Comparison of ENCODE assay signal across 7 mouse cellular contexts in genomic region chr10:81432868-81433262, GRCm38 (mm10). TPM values are rescaled to one million over a fixed set of nuclear protein-coding genes. Genes with fewer than 3 reads are reported as not detected.
A peak's percentile ranks its signal among the peaks of the same experiment; 100 is the strongest.
DNase-seq lines count a peak whose midpoint lies in the region; ATAC-seq lines count a peak whose summit lies in the region.

No protein-coding gene starts in this region.

- peak; percentile 93 for DNase-seq in adrenal gland, adult 8-10 months
- DNase-seq in embryo, embryonic 11 days: peak; percentile 94
- peak; percentile 84 to 91 for DNase-seq in gastrocnemius, postnatal 36 days
- DNase-seq in left cerebral cortex, postnatal 25 days (ENCODE audit: low spot score in 2 of 2): peak; percentile 93 to 99
- DNase-seq in mesoderm, embryonic 11.5 days (ENCODE audit: low read depth, low spot score): peak; percentile 90
- DNase-seq in right cerebral cortex, postnatal 4 days: peak; percentile 84

- peak overlapping the region; percentile 35 for H3K9ac ChIP-seq in intestine, embryonic 15.5 days

- peak overlapping the region; percentile 61 for H3K4me2 ChIP-seq in intestine, embryonic 15.5 days (replicated peaks)

- peak overlapping the region; percentile 27 for H3K4me3 ChIP-seq in intestine, embryonic 15.5 days (replicated peaks)

- peaks cover 39% of the 10 kb centered on the region for H3K4me1 ChIP-seq in intestine, embryonic 15.5 days (replicated peaks)

- no peaks in the 10 kb centered on the region for H3K36me3 ChIP-seq in intestine, embryonic 15.5 days

- peak; percentile 83 for ATAC-seq in intestine, embryonic 15.5 days

- intact Hi-C loops in gastrocnemius, postnatal 36 days (cut with DNase I): no loop called here
- intact Hi-C loops in left cerebral cortex, postnatal 25 days (cut with DNase I): no loop called here

- H3K27ac ChIP-seq in intestine, embryonic 15.5 days: no peak overlapping the region

- 0 out of 2 replicates have a peak, but pooled peaks cover 7% of the 10 kb centered on the region for H3K27me3 ChIP-seq in intestine, embryonic 15.5 days (replicated peaks)

- WGBS in intestine, embryonic 15.5 days: 3% methylated on average over 17 of the region's 17 CpGs

- no peaks in the 10 kb centered on the region for H3K9me3 ChIP-seq in intestine, embryonic 15.5 days

RNA-seq across cellular contexts. Expression of gene Nfic, which starts 22.6 kb away (rescaled TPM):
- total RNA-seq in adrenal gland, adult 8-10 months (2022): 100 to 1,000 TPM; 113 to 191 (median 144) TPM
- total RNA-seq in gastrocnemius, postnatal 36 days (2021): 100 to 1,000 TPM; 219 to 237 TPM
- 52.8 and 56.0 TPM in 2 replicates for polyA plus RNA-seq in intestine, embryonic 15.5 days (2015; fragmentation: Nextera tagmentation; extraction: Ambion mirVana)
- total RNA-seq in left cerebral cortex, postnatal 25 days (2021): 10 to 100 TPM; 81.1 to 87.3 TPM

RNA-seq across cellular contexts. Expression of gene Smim24, which starts 40.0 kb away (rescaled TPM):
- 1 to 10 TPM in 2 of 4 experiments, under 1 TPM in 2; 0.78 to 2.0 (median 0.96) TPM for total RNA-seq in adrenal gland, adult 8-10 months (2022)
- under 1 TPM; 0.37 to 0.38 TPM for total RNA-seq in gastrocnemius, postnatal 36 days (2021)
- polyA plus RNA-seq in intestine, embryonic 15.5 days (2015; fragmentation: Nextera tagmentation; extraction: Ambion mirVana): 235 and 288 TPM in 2 replicates
- 1 to 10 TPM in 1 of 2 experiments, under 1 TPM in 1; 0.89 to 1.5 TPM for total RNA-seq in left cerebral cortex, postnatal 25 days (2021)

RNA-seq across cellular contexts. Expression of gene Gm48552, which starts 44.1 kb away (rescaled TPM):
- 1 to 10 TPM; 2.0 to 4.2 (median 2.6) TPM for total RNA-seq in adrenal gland, adult 8-10 months (2022)
- total RNA-seq in gastrocnemius, postnatal 36 days (2021): under 1 TPM; 0.59 to 0.77 TPM
- polyA plus RNA-seq in intestine, embryonic 15.5 days (2015; fragmentation: Nextera tagmentation; extraction: Ambion mirVana): 1.4 TPM in 1 of 2 replicates, not detected in the other
- total RNA-seq in left cerebral cortex, postnatal 25 days (2021): 1 to 10 TPM; 4.0 to 4.1 TPM

RNA-seq across cellular contexts. Expression of gene Gm48551, which starts 48.6 kb away (rescaled TPM):
- 1 to 10 TPM in 2 of 4 experiments, under 1 TPM in 2; 0.65 to 2.9 (median 1.0) TPM for total RNA-seq in adrenal gland, adult 8-10 months (2022)
- total RNA-seq in gastrocnemius, postnatal 36 days (2021): 1 to 10 TPM in 1 of 2 experiments, under 1 TPM in 1; 0.89 to 1.2 TPM
- polyA plus RNA-seq in intestine, embryonic 15.5 days (2015; fragmentation: Nextera tagmentation; extraction: Ambion mirVana): 2.8 and 3.6 TPM in 2 replicates
- 1 to 10 TPM; 3.5 to 4.2 TPM for total RNA-seq in left cerebral cortex, postnatal 25 days (2021)

RNA-seq across cellular contexts. Expression of gene Dohh, which starts 48.6 kb away (rescaled TPM):
- 10 to 100 TPM; 49.8 to 60.2 (median 55.0) TPM for total RNA-seq in adrenal gland, adult 8-10 months (2022)
- 10 to 100 TPM; 36.5 to 42.5 TPM for total RNA-seq in gastrocnemius, postnatal 36 days (2021)
- polyA plus RNA-seq in intestine, embryonic 15.5 days (2015; fragmentation: Nextera tagmentation; extraction: Ambion mirVana): 89.2 and 100 TPM in 2 replicates
- total RNA-seq in left cerebral cortex, postnatal 25 days (2021): 10 to 100 TPM; 83.7 to 87.7 TPM
